Mouse (Mus musculus) brain, embryonic 14.5 days (tissue): ENCODE data around the gene Zfp652.

Experiments
- CTCF ChIP-seq: fragments of 200-500 bp; IDR thresholded peaks from 2 replicates; pipeline ENCODE4 v1.5.1; 2012; ENCODE audit warnings: inconsistent platforms, mild to moderate bottlenecking, moderate library complexity, borderline replicate concordance; ENCODE audit not compliant: insufficient read depth, insufficient read length; ENCODE audit errors: extremely low read depth
- POLR2A ChIP-seq: fragments of 200-500 bp; IDR thresholded peaks from 2 replicates; pipeline ENCODE4 v1.6.1; 2012; ENCODE audit warnings: mild to moderate bottlenecking, inconsistent platforms, borderline replicate concordance; ENCODE audit not compliant: poor library complexity, insufficient read depth, insufficient read length, severe bottlenecking; ENCODE audit errors: extremely low read depth

GRCm38 (mm10) chr11:95686031-95686430 is 26.4 kb upstream of the Zfp652 start:
- peak; percentile 94 for TF ChIP-seq CTCF
- no peak for TF ChIP-seq POLR2A
